Mouse (Mus musculus): ENCODE data around the gene Glo1. TPM values are rescaled to one million over a fixed set of nuclear protein-coding genes. Genes with fewer than 3 reads are reported as not detected.

Gene Glo1
- polyA plus RNA-seq, 1 experiment = 38.9 TPM

DNA sequence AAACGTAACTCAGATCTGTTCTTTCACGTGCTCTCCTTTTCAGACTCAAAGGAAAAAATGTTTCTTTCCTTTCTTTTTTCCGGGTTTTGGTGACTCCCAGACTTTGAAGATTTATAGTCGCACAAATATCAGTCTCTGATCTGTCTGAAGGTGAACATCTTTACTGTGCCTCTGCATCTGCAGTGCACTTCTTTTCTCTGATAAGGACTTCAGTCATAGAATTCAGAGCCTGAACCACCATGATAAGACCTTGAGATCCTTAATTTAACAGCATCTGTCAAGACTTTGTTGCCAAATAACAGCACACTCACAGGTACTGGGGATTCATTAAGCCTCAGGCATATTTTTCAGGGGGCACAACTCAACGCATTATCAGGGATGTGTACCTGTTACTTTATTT is 10.5 kb downstream of the Glo1 start:
- no peak for TF ChIP-seq POLR2A (IDR thresholded peaks at IDR 0.05; ENCODE audit: low read depth, low read length)
- TF ChIP-seq CTCF (IDR thresholded peaks at IDR 0.05; ENCODE audit: extremely low read depth, insufficient read length, insufficient replicate concordance, low read depth, low read length) = no peak
- H3K27me3 ChIP-seq (ENCODE audit: control insufficient read depth, insufficient read depth, low read length) = no peaks in the 10 kb centered on the region
- WGBS = 80% methylated on average over 5 of the region's 5 CpGs
- no peak overlapping the region for H3K27ac ChIP-seq (ENCODE audit: insufficient read depth, low read depth, low read length)
- H3K4me1 ChIP-seq (ENCODE audit: control insufficient read depth, insufficient read depth, insufficient read length, low read length) = peaks cover 6% of the 10 kb centered on the region; the same call in 1 of the 2 replicates
- H3K4me3 ChIP-seq (ENCODE audit: low read depth, low read length) = no peak overlapping the region
- no peaks in the 10 kb centered on the region for H3K36me3 ChIP-seq (ENCODE audit: control insufficient read depth, insufficient read depth, low read length)

DNA sequence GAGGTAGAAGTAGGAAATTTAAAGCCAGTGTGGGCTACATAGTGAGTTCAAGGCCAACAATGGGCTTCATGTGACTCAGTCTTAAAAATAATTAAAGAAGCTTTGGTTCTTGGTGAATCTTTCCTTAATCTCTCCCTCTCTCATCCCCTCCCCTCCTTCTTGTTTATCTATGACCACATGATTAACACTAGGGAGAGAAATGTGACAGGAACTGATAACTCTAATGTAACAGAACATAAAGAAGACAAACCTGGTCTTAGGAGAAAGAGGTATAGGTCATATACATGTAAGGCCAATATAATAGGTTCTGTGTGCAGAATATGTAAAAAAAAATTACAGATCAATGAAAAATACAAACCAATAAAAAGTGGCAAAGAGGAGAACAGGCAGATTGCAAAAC is 13.3 kb downstream of the Glo1 start:
- Histone ChIP-seq H3K36me3 (ENCODE audit: control insufficient read depth, insufficient read depth, low read length) (no peaks in the 10 kb centered on the region), H3K27ac (ENCODE audit: insufficient read depth, low read depth, low read length) (no peak overlapping the region), H3K4me3 (ENCODE audit: low read depth, low read length) (no peak overlapping the region), H3K27me3 (ENCODE audit: control insufficient read depth, insufficient read depth, low read length) (no peaks in the 10 kb centered on the region), H3K4me1 (ENCODE audit: control insufficient read depth, insufficient read depth, insufficient read length, low read length) (peaks cover 8% of the 10 kb centered on the region; the same call in 1 of the 2 replicates)
- no peak for TF ChIP-seq CTCF (IDR thresholded peaks at IDR 0.05; ENCODE audit: extremely low read depth, insufficient read length, insufficient replicate concordance, low read depth, low read length)
- TF ChIP-seq POLR2A (IDR thresholded peaks at IDR 0.05; ENCODE audit: low read depth, low read length) = no peak

DNA sequence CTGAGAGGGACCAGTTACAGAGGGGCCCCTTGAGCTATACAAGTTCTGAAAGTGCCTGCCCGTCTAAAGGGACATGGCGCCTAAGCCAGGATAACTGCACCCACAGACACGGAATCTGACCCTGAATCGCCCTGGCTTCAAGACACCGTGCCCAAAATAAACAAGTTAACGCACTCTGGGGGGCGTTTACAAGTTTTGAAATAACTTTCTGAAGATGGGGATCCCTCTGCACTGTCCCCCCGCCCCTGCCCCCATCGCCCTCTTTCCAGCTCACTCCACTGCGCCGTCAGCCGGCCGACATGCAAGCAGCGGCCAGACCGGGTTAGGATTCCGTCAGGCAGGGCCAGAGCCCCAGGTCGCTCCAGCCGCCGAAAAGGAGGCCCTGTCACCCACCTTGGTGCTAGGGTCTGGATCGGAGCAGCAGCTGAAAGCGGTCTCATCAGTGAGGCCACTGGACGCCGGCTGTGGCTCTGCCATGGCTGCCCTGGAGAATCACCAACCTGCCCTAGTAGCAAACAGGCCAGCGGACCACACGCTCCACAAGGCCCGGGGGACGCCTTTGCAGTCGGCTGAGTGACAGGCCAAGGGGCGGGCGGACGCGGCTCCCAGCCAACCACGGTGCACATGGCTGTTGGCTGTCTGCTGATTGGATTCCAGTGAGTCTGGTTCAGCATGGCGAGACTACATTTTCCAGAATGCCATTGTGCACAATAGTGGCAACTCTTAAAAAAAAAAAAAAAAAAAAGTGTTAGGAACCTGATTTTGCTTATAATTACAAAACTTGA is 14.4 kb downstream of the Glo1 start:
- peak; percentile 82 for TF ChIP-seq POLR2A (IDR thresholded peaks at IDR 0.05; ENCODE audit: low read depth, low read length)
- no peak for TF ChIP-seq CTCF (IDR thresholded peaks at IDR 0.05; ENCODE audit: extremely low read depth, insufficient read length, insufficient replicate concordance, low read depth, low read length)
- Histone ChIP-seq H3K4me1 (ENCODE audit: control insufficient read depth, insufficient read depth, insufficient read length, low read length) (peaks cover 18% of the 10 kb centered on the region; the same call in 1 of the 2 replicates), H3K4me3 (ENCODE audit: low read depth, low read length) (peak overlapping the region; percentile 76), H3K27me3 (ENCODE audit: control insufficient read depth, insufficient read depth, low read length) (no peaks in the 10 kb centered on the region), H3K36me3 (ENCODE audit: control insufficient read depth, insufficient read depth, low read length) (no peaks in the 10 kb centered on the region; the same call in 1 of the 2 replicates), H3K27ac (ENCODE audit: insufficient read depth, low read depth, low read length) (peak overlapping the region; percentile 75)
- under 1% methylated on average over 34 of the region's 34 CpGs for WGBS

DNA sequence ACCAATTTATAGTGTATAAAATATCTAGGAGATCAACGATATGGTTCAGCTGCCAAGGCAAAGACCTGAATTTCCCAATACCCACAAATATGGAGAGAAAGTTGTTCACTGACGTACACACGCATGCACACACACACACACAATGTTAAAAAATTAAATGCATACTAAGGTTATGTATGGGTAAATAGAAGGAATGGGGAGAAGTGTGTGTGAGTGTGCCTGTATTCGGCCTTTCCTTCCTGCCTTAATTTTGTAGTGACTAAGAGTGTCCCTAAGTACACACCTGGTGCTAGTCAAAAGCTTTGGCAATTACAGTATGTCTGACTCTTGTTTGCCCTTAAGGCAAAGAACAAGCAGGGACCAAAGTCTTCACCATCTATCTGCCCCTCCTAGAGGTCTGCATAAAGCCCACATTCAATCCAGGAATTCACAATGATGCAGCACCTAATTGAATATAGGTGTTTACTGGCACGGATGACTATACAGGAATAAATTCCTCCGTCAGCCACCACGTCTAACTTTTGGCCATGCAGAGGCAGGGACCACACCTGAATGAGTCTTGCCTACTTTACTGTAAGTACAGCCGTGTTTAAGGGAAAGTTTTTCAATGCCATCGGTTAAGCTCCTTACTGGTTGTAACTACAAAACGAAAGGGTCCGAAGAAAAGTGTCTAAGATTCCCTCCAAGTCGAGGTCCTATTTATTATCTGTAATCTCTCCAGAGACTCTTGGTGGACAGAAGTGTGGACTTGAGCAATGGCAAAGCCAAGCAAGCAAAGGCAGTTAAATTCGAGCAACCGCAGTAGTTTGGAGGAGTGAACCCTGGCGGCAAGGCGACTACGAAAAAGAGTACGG is 15.2 kb downstream of the Glo1 start:
- H3K27me3 ChIP-seq (ENCODE audit: control insufficient read depth, insufficient read depth, low read length) = no peaks in the 10 kb centered on the region
- H3K27ac ChIP-seq (ENCODE audit: insufficient read depth, low read depth, low read length) = peak overlapping the region; percentile 64
- H3K36me3 ChIP-seq (ENCODE audit: control insufficient read depth, insufficient read depth, low read length) = no peaks in the 10 kb centered on the region; the same call in 1 of the 2 replicates
- WGBS = 11% methylated on average over 18 of the region's 18 CpGs
- peak overlapping the region; percentile 76 for H3K4me3 ChIP-seq (ENCODE audit: low read depth, low read length)
- TF ChIP-seq CTCF (IDR thresholded peaks at IDR 0.05; ENCODE audit: extremely low read depth, insufficient read length, insufficient replicate concordance, low read depth, low read length) (no peak), POLR2A (IDR thresholded peaks at IDR 0.05; ENCODE audit: low read depth, low read length) (no peak)
- peaks cover 20% of the 10 kb centered on the region; the same call in 1 of the 2 replicates for H3K4me1 ChIP-seq (ENCODE audit: control insufficient read depth, insufficient read depth, insufficient read length, low read length)

DNA sequence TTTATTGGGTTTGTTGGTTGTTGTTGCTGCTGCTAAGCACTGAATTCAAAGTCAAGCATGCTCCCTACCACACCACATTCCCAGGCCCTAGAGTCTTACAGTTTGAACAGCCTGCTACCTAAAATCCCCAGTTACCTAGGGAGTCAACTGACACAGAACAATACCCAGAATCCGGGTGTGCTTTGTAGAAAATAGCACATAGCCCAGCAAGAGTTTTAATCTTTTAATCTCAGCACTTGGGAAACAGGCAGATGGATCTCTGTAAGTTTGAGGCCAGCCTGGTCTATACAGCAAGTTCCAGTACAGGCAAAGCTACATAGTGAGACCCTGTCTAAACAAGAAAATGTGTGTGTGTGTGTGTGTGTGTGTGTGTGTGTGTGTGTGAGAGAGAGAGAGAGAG is 15.9 kb downstream of the Glo1 start:
- Histone ChIP-seq H3K27me3 (ENCODE audit: control insufficient read depth, insufficient read depth, low read length) (no peaks in the 10 kb centered on the region), H3K4me1 (ENCODE audit: control insufficient read depth, insufficient read depth, insufficient read length, low read length) (peaks cover 26% of the 10 kb centered on the region; the same call in 1 of the 2 replicates), H3K36me3 (ENCODE audit: control insufficient read depth, insufficient read depth, low read length) (no peaks in the 10 kb centered on the region; the same call in 1 of the 2 replicates), H3K4me3 (ENCODE audit: low read depth, low read length) (no peak overlapping the region), H3K27ac (ENCODE audit: insufficient read depth, low read depth, low read length) (peak overlapping the region; percentile 64; the same call in 1 of the 2 replicates)
- 39% methylated on average over 1 of the region's 1 CpGs for WGBS
- TF ChIP-seq CTCF (IDR thresholded peaks at IDR 0.05; ENCODE audit: extremely low read depth, insufficient read length, insufficient replicate concordance, low read depth, low read length) (no peak), POLR2A (IDR thresholded peaks at IDR 0.05; ENCODE audit: low read depth, low read length) (no peak)

DNA sequence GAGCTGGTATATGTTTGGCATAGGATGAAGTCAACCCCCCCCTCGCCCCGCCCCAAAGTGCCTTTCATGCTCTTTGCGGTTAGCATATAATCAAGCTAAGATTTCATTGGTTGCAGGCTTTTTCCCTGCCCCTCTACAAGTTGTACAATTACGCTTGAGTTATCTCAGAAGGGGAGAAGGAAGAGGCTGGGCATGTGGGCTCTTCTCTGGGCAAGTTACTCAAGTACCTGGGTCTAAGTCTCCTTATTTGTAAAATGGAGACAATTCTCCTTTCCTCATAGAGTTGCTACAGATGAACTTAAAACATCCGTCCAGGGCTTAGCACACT is 16.7 kb downstream of the Glo1 start:
- Histone ChIP-seq H3K4me1 (ENCODE audit: control insufficient read depth, insufficient read depth, insufficient read length, low read length) (peaks cover 26% of the 10 kb centered on the region; the same call in 1 of the 2 replicates), H3K4me3 (ENCODE audit: low read depth, low read length) (peak overlapping the region; percentile 57), H3K27ac (ENCODE audit: insufficient read depth, low read depth, low read length) (peak overlapping the region; percentile 86), H3K36me3 (ENCODE audit: control insufficient read depth, insufficient read depth, low read length) (no peaks in the 10 kb centered on the region; the same call in 1 of the 2 replicates), H3K27me3 (ENCODE audit: control insufficient read depth, insufficient read depth, low read length) (no peaks in the 10 kb centered on the region)
- WGBS = 48% methylated on average over 5 of the region's 5 CpGs
- no peak for TF ChIP-seq POLR2A (IDR thresholded peaks at IDR 0.05; ENCODE audit: low read depth, low read length)
- no peak for TF ChIP-seq CTCF (IDR thresholded peaks at IDR 0.05; ENCODE audit: extremely low read depth, insufficient read length, insufficient replicate concordance, low read depth, low read length)
